Mouse (Mus musculus): ENCODE results near the gene C2cd4b.

DNA sequence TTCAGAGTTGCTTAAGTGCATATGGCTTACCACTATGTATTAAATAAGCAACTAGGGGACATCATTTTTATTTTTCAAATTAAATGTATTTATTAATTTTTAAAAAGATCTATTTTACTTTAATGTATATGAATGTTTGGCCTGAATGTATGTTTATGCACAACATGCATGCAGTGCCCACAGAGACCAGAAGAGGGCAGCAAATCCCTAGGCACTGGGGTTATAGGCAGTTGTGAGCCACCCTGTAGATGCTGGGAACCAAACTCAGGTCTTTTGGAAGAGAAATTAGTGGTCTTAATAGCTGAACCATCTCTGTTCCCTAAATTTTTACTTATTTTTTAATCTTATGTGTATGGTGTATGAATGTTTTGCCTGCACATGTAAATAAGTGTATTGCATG is 24.7 kb downstream of the C2cd4b start:
- no peak for TF ChIP-seq POLR2A (IDR thresholded peaks at IDR 0.05; ENCODE audit: insufficient read depth, low read depth, low read length)
- no peak for TF ChIP-seq CTCF (IDR thresholded peaks at IDR 0.05; ENCODE audit: insufficient read depth, low read depth, low read length)
